Mouse (Mus musculus): ENCODE data around the gene E430018J23Rik.
"Not testable (repeated sequence)": the region's sequence is repeated elsewhere in the genome, so short reads cannot be mapped to it uniquely, and the experiment has no call there.

Gene E430018J23Rik

DNA sequence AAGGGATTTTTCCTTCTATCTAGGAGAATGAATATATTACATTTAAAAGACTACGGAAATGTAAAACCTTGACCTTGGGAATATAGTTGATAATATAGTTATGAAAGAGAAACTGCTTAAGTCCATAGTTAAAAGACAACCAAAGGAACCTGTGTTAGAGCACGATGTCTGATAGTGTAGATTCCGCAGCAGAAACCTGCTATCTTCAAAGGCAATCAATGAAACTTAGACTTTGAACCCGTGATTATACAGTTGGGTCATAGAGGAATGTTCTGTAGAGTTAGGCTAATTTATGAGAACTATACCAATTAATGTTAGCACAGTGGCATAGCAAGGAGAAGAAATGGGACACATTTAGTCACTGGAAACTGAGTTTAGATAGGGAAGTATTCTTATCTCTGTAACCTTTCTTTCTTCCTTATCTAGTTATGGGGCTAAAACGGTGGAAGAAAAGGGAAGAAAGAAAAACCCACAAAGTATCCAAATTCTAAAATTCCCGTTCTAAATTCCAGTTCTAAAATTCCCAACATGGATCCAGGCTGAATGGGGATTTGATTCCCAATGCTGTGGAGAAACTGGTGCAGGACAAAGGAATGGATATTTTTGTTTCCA lies 15.0 kb downstream of the E430018J23Rik start:
- in situ Hi-C loops (cut with MseI, MboI), result no loop called here

DNA sequence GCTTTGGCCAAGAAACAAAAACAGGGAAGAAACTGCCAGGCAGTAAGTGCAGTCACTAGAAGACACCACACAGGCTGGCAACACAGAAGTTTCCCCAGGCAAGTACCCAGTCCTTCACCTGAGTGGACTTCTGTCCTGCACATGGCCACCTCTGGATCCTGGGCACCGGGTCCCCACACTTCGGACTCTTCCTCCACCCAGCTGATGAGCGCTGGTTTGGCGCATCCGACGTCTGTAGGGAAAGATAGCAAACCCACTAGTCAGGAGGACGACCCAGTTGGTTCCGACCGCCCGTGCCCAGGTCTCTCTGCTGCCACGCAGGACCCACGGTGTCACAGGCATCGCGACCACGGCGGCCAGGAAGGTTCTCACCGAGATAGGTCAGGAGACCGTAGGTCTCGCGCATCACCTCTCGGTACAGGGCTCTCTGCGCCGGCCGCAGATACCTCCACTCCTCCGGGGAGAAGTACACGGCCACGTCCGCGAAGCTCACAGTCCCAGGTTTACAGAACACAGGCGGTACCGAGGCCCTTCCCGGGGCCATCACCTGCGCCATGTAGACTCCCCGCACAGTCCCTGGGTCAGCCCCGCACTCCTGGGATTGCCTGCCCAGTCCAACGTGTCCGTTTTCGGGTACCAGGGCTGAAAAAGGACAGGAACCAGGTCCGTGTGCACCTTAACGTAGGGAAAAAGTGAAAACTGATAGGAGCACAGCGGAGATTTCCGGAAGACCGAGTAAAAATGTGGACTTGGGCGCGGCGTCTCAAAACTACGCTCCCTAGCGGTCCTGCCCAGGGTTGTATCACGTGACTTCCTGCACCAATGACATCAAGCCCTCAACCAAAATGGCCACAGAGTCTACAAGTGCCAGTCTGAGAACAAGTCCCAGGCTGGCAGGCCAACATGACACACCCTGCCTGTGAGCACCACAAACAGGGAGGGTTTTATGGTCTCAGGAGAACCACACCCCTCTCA lies 17.9 kb downstream of the E430018J23Rik start, which contains the start of gene Zfp747:
Gene Zfp747, minus strand, starts transcription at position 780 of the 975 bp plus-strand sequence.
- in situ Hi-C loops (cut with MseI, MboI), result not testable (repeated sequence)

DNA sequence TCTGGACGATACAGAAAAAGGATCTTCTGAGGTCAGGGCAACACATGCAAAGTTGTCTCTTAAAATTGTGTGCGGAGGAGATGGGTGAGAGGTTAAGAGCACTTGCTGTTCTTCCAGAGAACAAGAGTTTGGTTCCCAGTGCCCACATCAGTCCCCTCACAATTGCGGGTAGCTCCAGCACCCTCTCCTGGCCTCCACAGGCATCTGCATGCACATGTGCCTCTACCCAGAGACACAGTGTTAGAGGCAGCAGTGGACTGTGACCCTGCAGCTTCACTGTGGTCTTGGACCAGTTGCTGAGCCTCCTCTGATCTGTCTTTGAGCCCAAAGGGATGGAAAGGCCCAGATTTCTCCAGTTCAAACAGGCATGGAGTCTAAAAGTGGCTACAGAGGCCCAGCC lies 21.6 kb downstream of the E430018J23Rik start:
- in situ Hi-C loops (cut with MseI, MboI), result not testable (repeated sequence)

DNA sequence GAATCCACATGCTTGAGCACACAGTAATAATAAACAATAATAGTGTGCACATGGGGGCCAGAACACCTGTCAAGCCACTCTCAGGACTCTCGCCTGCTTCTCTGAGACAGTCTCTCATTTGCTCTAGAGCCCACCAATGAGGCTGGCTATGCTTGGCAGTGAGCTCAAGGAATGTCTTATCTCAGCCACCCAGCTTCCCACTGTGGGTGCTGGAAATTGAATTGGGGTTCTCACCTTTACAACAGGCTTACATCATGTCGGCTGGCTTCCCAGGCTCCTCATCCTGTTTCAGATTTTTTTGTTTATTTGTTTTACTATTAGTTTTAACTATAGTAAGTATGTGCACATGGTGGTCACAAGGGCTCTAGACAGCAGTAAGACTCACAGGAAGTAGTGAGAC lies 22.2 kb downstream of the E430018J23Rik start:
- in situ Hi-C loops (cut with MseI, MboI), result no loop called here

DNA sequence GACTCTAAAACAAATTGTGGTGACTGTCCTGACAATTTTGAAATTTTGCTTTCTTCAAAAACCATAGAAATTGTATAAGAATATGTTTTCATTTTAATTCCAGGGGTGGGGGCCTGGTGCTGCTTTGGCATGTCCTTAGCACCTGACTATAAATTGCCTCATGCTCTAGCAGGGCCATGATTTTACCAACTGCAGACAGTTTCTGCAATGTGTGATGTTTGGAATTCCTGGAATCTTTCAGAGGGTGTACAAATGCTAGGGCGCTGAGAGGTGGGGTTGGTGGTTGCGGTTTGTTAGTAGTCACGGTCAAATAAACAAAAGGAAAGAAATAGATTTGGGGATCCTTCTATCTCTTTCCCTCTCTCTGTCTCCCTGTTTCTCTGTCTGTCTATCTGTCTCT lies 27.2 kb downstream of the E430018J23Rik start:
- in situ Hi-C loops (cut with MseI, MboI), result no loop called here

DNA sequence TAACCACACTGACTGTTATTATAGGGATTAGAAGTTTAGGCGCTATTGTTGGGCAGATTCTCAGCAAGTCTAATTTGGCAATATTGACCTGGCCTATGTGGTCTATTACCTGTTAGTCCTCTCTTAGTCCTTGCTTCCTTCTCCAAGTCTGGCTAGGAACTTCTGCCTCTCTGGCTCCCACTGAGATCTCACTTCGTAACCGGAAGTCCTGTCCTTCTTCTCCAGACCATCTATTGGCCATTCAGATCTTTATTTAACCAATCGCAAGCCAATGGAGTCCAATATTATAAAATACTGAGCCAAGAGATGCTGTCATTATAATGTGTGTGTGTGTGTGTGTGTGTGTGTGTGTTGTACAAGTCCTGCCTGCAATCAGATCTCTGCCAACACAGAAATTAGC lies 29.3 kb downstream of the E430018J23Rik start:
- in situ Hi-C loops (cut with MseI, MboI), result no loop called here

DNA sequence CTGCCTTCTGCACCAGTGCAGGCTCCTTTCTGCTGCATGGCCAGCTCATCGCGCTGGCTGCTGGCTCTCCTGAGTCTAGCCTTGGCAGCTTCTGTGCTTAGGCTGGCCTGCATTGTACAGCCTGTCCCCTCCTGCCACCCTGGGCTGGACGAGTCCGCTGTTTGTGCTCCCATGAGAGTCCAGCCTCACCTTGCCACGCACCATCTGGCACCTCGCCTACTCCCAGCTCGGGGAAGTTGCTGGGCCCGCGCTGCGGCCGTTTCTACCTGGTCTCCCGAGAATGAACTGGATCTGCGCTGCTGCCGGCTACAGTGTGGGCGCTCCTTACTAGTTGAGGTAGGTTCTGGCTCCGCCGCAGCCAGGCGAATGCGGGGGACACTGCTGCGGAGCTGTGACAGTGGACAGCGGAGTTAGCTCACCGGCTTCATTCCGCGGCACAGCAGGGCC lies 29.9 kb downstream of the E430018J23Rik start:
- in situ Hi-C loops (cut with MseI, MboI), result no loop called here

DNA sequence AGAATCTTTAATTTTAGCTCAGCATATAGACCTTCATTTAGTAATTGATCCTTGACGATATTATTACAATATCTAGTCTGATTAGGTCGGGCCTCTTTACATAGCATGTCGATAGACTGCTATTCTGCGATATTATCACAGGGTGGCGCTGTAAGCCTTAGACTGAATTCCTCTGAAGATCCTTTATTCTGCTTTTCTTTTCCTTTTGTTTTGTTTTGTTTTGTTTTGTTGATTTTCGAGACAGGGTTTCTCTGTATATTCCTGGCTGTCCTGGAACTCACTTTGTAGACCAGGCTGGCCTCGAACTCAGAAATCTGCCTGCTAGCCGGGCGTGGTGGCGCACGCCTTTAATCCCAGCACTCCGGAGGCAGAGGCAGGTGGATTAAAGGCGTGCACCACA lies 31.0 kb downstream of the E430018J23Rik start:
- in situ Hi-C loops (cut with MseI, MboI), result not testable (repeated sequence)

DNA sequence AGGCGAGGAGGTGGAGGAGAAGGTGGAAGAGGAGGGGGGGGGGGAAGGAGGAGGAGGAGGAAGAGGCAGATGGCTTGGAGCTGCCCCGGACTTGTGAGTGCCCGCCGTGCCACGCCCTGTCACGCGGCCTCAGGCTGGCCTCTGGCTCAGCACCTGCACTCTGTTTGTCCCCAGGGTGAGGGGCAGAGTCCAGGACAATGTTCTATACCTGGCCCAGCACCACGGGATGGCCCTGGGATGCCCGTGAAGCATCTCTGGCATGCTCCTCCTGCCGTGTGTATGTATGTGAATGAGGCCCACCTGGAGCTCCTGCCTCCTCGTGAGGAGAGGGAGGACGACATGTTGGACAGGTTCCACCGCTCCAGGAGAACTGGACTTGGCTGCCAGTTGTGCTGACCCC lies 32.0 kb downstream of the E430018J23Rik start:
- in situ Hi-C loops (cut with MseI, MboI), result no loop called here

DNA sequence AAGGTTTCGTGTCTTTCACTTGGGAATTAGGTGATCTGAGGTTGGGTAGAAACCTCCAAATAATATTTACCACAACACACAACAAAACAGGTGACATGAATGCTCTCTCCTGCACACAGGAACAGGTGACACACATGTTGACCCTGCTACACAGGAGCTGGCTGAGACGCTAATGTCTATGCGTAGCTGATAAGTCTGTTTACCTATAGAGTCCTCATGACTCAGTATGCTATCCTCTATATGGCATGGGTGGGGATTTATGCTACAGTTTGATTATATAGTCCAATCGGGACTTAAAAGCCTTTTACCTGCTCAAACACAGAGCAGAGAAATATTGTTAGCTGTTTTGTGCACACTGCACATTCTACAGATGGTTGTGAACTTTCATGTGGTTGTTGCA lies 33.2 kb downstream of the E430018J23Rik start:
- in situ Hi-C loops (cut with MseI, MboI), result no loop called here

DNA sequence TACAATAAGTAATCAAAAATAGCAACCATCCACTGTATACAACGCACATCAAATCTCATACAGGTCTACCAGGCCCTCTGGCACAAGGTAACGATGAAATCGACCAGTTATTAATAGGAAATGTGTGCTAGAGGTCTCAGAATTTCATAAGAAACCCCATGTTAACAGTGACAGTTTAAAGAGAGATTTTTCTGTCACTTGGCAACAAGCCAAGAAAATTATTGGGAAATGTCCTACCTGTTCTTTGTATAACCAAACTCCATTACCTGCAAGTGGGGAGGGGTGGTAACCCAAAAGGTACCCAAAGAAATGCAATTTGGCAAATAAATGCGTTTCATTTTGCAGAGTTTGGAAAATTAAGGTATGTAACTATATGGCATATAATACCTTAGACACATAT lies 35.0 kb downstream of the E430018J23Rik start:
- in situ Hi-C loops (cut with MseI, MboI), result no loop called here

DNA sequence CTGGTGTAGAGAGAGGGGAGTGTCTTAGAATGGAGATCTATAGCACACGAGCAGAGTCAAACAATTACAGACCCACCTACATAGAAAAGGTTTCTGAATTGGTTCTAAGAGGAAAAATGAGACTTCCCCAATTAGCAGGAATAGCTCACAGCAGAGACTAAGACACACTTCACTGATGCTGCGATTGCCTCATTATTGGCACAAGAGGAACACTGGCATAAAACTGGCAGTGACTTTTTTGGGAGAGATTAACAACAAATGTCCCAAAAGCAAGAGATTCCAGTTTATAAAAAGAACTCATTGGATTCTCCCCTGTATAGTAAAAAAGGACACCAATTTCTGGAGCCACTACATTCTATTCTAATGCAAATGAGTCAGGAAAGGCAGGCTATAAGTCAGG lies 35.6 kb downstream of the E430018J23Rik start:
- in situ Hi-C loops (cut with MseI, MboI), result no loop called here

DNA sequence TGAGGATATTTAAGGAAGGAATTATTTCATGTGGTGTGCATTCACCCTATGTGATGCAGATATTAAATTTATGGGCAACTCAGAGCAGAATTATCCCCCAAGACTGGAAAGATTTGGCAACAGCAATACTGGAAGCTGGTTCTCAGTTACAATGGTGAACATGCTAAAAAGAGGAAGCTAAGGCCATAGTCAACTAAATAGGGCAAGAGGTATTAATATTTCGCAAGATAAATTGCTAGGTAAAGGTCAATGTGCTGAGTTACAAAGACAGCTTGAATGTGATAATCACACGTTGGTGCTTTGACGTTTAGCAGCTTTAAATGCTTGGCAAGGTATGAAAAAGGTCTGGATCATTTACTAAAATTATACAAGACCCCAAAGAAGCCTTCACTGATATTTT lies 37.6 kb downstream of the E430018J23Rik start:
- in situ Hi-C loops (cut with MseI, MboI), result no loop called here

DNA sequence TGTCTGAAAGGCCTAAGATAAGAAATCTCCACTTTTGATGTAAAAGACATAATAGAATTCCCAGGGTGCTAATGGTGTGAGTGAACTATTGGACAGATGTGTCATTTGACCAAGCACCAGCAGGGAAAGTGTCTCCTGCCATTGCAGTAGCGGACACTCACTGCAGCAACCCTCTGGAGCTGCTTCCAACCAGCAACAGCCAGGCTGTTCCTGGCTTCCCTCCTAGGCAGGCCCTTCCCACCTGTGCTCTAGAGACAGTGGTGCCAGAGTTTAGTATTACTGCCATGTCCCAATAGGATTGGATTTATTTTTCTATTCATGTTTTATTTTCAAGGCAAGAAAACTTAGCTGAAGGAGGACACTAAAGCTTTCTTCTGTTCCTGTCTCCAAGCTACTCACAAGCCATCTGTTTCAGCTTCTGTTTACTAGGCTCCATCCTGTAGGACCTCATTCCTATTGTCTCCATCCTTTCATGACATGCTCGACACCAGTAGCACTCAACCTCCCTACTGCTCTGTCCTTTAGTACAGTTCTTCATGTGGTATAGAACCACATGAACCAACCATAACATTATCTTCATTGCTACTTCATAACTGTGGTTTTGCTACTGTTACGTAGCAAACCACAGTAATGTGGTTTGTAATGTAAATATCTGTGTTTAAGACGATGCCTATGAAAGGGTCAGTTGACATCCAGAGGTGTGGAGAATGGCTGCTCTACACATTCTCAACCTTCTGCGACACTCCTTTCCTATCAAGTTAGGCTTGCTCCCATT lies 42.0 kb downstream of the E430018J23Rik start:
- in situ Hi-C loops (cut with MseI, MboI), result no loop called here

DNA sequence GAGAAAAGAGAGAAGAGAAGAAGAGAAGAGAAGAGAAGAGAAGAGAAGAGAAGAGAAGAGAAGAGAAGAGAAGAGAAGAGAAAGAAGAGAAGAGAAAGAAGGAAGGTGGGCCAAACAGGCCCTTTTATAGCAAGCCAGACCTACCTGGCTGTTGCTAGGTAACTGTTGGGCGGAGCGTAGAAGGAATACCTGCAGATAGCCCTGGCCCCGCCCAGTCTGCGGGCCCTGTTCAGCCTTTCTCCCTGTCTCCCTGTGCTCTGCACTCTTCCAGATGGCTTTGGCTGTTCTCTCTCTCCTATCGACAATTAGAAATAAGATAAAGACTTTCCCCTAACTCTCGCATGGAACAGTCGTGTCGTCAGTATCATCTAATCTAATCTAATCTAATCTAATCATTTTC lies 46.8 kb downstream of the E430018J23Rik start:
- in situ Hi-C loops (cut with MseI, MboI), result no loop called here

DNA sequence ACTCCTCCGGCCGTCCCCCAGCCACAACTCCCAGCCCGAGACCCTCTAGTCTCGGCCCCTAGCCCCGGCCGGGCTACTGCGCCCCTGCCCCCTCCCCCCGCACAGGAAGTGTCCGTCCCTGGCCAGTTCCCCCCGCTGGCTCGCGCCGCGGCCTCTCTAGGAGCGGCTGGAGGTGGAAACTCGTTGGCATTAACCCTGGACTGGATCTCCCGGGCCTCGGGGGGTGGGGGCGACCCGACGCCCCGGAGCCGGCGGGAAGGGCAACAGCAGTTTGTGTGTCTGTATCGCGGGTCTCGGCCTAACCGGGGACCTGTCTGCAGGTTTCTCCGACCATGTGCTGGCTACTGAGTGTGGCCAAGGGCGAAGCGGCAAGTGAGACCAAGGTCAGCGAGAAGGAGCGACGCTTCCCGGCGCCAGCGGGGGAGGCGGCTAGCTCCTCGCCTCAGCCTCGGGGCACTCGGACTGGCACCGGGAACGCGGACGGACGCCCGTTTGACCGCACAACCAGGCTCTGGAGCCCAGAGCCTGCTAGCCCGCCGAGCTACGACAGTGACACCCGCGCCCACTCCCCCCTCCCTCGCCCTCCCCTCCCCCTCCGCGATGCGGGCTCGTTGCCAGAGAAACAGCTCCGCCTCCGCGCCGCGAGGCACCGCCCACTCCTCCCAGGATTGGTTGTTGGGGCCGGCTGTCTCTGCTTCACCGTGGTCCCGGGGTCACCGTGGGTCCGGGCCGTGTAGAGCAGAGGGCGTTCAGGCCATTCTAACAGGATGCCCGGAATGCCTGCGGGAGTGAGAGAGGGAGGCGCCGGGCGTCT lies 47.7 kb downstream of the E430018J23Rik start, which contains the start of gene Zfp768:
Gene Zfp768, minus strand, starts transcription at position 78 of the 814 bp plus-strand sequence.
- in situ Hi-C loops (cut with MseI, MboI), result no loop called here

DNA sequence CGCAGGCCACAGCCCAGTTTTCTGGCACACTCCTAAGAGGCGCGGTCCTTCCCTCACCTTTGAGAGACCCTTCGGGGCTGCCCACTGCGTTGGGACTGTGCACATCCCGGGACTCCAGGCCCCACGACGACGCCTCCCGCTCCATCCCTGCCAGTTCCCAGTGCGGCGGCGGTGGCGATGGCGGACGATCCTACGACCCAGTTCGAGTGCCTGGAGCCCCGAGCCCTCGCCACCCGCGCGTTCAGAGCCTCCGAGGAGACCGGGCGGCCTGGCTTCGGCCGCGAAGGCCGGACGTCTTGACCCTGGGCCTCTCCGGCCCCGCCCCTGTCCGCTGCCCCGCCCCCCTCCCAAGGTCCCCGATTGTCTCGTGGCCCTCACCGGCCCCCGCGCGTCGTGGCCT lies 48.3 kb downstream of the E430018J23Rik start:
- in situ Hi-C loops (cut with MseI, MboI), result no loop called here

DNA sequence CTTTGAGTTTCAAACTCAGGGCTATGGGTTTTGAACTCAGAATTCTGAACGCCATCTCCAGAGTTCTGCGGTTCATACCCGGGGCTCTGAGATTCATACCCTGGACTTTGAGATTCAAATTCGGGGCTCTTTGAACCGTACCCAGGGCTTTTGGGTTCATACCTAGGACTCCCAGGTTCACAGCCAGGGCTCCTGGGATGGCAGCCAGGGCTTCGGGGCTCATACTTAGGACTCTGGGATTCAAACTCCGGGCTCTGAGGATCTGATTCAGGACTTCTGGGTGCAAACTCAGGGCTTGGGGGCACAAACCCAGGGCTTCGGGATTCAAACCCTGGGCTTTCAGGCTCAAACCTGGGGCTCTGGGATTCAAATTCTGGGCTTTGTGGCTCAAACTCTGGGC lies 49.1 kb downstream of the E430018J23Rik start:
- in situ Hi-C loops (cut with MseI, MboI), result no loop called here

DNA sequence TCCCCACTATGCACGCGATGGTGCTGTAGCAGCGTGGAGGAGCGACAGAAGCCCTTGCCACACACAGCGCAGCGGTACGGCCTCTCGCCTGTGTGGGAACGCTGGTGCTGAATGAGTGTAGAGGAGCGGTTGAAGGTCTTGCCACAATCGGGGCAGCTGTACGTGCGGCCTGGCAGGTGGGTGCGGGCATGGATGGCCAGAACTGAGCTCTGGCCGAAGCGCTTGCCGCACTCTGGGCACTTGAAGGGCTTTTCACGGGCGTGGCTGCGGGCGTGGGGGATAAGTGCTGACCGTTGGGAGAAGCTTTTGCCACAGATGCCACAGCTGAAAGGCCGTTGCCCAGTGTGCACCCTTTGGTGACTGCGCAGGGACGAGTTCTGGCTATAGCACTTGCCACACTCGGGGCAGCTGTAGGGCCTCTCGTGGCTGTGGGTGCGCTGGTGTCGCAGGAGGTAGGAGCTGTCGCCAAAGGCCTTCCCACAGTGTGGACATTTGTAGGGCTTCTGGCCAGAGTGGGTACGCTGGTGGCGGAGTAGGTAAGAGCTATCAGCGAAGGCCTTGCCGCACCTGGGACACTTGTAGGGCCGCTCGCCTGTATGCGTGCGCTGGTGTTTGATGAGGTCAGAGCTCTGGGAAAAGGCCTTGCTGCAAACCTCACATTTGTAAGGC lies 49.9 kb downstream of the E430018J23Rik start:
- in situ Hi-C loops (cut with MseI, MboI), result no loop called here

DNA sequence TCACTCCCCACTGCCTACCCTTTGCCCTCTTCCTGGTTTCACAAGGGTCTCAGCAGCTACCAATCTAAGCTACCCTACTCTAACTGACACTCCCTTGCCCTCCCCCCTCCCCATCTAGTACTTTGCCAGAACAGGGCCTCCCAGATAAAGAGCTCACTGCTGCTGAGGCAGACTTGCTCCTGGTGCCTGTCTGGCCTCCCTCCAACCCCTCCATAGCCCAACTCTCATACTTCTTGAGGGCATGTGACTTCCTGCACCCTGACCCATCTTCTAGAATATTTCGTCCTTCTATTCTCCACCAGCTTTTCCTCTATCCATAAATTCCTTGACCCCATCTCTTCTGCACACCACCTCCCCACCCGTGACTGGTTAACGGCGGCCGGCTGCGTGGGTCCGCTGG lies 50.5 kb downstream of the E430018J23Rik start:
- in situ Hi-C loops (cut with MseI, MboI), result no loop called here

DNA sequence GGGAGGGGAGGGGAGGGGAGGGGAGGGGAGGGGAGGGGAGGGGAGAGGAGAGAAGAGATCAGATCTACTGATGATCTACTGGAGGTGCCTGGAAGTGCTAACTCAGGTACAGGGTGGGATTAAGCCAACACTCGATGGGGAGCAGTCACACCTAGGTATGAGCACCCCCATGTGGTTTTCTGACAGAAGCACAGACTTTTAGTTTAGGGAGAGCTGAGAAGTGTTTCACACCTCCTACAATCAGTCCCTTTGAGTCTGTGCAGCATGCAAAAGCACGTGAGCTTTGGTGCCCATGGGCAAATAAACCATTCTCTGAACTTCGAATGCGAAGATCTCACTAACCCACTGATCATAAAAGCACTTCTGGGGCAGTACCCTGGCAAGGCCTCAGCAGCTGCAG lies 51.1 kb downstream of the E430018J23Rik start:
- in situ Hi-C loops (cut with MseI, MboI), result no loop called here
